Mouse (Mus musculus): ENCODE measurements at regions not wholly inside any gene's neighbourhood (a gene's known extent, or its start where the extent isn't known, plus 50 kb on each side); places are given as distances from the start of the nearest gene placed in this dataset.
A peak's percentile ranks its signal among the peaks of the same experiment; 100 is the strongest.

GRCm38 (mm10) chr6:133170548-133170947, 65.8 kb downstream of the Smim10l1 start:
- ATAC-seq (replicated peaks; ENCODE audit: low FRiP score, low TSS enrichment, poor library complexity, severe bottlenecking), result no peak

GRCm38 (mm10) chr6:133171286-133171685, 66.6 kb downstream of the Smim10l1 start:
- no peak for ATAC-seq (replicated peaks; ENCODE audit: low FRiP score, low TSS enrichment, poor library complexity, severe bottlenecking)

- ATAC-seq (replicated peaks; ENCODE audit: low FRiP score, low TSS enrichment, poor library complexity, severe bottlenecking), result 0 out of 2 replicates have a peak, but pooled peaks have one; percentile 73
Observed at GRCm38 (mm10) chr6:133206173-133206572, 85.8 kb upstream of the 5530400C23Rik start.
